Mouse (Mus musculus): ENCODE results near the gene Pawr.

Gene Pawr

DNA sequence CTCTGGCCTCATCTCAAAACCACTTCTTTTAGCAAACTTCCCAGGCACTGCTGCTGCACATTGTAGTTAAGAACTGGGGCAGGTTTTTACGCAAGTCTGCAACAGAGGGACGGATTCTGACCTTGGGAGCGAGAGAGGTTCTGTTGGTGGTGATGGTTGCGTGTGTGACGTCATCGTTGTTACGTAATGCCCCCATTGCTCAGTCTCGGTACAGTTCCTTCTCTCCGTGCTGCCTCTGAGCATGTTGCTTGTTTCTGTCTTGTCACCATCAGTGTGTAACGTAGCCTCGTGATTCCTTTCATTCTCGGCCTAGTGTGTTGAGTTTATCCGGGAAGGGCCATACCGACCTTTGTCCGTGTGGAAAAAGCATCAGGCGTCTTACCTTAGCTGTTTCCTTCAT lies 28.1 kb downstream of the Pawr start:
- no peak for DNase-seq

DNA sequence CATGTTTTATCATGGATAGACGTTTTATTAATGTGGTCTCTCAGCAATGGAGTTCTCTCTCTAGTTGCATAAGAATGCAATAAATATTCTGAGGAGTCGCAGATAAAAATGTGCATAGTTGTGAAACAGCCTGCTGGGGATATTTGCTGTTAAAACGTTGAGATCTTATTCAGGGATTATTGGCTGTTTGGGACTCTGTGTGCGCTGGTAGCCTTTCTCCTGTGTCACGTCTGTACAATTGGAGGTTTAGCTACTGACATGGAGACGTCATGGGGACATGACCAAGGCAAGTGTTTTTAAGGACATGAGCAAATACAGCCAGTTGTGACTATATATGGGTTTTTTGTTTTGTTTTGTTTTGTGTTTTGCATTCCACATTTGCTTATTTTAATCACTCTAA lies 28.9 kb downstream of the Pawr start:
- DNase-seq = no peak

DNA sequence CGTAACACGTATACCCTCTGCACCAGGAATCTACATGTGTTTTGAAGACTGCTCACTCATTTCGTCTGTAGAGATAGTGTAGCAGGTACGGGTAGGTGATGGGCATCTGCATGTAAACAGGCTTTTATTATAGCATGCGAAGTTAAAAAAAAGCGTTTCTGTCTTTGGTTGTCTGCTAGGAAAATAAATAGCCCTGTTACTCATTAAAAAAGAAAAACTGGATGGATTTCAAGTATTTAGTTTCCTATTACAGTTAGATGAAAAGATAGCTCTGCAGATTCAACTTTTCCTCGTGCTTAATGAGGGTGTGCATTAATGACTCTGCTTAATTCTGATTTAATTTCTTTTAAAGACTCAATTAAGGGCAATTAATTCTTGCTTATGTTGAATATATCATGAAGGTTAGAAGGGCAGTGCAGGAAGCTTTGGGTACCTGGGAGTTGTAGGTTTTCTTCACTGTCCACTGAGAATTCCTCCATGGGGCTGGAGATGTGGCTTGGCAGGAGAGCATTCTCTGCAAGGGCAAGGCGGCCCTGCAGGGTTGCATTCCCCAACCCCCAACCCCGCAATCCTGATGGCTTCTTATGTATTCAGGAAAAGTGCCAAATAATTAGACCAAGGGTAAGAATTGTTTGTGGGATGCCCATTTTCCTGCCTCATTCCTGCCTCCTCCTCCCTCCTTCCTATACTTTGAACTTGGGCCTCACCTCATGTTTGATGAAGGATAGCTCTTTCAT lies 29.7 kb downstream of the Pawr start:
- DNase-seq = peak; percentile 34

DNA sequence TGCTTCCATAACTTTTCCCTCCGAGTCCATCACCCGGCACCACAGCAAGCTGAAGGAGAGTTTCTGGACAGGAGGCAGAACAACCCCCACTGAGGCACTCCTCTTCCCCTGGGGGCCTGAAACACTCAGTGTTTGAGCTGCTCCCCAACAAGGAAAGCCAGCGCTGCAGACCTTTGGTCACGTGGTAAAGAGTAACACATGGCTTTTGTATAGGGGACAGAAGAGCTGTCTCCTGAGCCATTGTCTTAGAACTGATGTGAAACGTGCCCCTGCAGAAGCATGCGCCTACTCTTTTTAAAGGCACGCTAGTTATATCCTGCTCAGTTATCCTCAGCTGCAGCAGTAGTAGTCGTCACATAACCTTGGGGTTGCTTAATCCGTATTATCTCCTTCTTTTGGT lies 32.0 kb downstream of the Pawr start:
- no peak for DNase-seq

DNA sequence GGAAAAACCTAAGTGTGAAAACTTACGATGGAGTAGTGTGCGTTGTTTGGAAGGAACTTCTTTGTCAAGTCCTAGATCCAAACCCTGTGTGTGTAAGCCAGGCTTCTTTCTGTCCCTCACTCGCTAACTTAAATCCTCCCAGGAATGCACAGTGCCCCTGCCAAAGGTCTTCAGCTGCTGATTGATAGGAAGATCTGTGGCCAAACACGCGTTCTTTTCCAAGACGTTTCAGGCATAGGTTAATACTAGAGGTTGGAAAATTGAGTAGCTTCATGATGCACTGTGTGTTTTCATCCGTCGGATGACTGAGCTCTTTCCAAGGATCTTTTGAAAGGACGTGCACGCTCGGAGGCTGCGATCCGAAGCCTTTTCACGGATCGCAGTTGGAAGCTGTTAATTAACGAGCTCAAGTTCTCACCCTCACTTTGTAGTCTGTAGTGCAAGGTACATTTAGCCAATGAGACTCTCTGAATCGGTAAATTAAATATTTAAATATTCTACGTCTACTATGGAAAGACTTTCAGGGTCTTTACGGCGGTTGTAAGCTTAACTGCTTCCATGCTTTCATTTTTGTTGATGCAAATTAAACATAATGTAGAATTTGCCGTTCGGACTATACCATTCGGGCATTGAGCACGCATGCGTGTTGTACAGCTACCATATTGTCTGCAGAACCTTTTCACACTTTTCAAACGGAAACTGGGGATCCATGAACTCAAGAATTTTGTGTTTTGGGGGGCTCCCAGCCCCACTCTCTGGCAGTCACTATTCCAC lies 33.2 kb downstream of the Pawr start:
- DNase-seq = no peak

DNA sequence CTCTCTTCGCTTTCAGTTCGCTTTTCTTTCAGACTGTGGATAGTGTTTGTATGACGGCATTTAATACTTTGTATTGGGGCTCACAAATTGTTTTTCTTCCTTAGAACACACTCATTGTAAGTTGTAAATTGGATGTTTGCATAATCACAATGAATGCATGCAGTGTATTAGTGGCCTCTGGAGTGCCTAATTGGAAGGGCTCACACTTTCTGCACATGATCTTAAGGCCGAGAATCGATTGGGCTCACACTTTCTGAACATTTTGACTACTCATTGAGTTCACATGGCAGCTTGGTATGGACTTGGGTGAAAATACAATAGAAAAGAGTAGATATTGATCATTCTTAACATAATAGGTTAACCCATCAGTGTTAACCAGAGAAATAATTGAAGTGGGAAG lies 34.3 kb downstream of the Pawr start:
- DNase-seq = no peak

DNA sequence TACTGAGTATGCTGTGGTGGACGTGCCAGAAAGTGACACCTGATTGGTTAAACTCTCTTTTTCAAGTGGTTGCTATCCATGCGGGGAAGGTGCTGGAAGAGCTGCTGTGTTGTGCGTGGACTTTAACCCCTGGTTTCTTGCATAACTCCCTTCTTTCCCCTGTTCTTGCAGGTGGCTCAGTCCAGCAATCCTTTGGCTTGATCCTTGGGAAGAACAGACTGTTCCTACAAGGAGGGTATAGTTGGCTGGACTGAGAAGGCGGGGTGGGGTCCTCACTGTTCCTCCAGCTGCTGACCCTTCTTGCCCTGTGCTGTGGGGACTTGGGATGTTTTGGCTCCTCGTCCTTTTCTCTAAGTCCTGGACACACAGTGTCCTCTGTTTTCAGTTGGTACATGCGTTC lies 36.4 kb downstream of the Pawr start:
- peak; percentile 84 for DNase-seq

DNA sequence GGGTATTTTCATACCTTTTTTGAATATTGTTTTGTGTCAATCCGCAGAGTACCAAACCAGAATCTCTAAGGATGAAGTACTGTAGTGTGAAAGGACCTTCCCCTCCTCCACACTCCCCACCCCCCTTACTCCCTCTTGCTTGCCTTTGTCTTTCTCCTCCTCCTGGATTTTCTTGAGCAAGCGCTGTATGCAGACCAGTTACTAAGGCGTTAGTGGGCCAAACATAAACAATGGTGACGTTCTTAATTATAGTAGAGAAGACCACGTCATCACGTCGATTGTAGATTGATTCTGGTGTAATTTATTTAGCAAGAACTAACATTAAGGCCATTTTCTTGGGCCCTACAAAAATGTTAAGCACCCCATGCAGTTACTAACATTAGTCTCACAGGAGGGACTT lies 40.3 kb downstream of the Pawr start:
- no peak for DNase-seq

DNA sequence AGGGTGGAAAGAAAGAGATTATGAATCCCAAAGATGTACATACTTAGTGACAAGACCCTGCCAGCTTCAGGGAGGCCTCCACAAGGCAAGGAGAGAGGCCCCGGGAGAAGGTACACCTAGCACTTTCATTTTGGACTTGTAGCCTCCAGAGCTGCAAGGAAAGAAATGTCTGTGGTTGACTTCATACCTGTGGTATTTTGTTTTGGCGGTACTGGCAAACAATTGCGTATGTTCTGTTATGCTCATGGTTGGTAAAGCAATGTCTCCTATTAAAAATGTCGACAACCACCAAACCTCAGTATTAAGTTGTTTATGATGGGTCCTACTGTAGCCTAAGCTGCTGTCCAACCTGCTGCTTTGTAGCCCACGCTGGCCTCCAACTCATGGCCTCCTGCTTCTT lies 40.9 kb downstream of the Pawr start:
- no peak for DNase-seq

DNA sequence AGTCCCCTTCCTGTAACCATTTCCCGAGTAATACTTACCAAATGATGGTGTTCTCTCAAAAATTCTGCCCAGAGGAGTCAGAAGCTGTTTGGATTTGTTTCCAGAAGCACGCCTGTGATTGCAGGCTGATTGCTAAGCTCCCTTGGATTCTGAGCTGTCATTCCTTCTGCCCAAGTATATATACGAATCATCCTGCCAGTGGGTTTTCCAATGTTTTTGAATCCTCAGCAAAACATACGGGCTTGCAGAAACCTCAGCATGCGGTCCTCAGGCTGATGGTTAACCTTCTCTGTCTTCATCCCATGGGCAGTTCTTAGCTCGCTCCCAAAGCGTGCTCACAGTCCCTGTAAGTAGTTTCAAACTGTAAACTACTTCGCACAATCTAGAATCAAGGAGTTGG lies 43.9 kb downstream of the Pawr start:
- no peak for DNase-seq

DNA sequence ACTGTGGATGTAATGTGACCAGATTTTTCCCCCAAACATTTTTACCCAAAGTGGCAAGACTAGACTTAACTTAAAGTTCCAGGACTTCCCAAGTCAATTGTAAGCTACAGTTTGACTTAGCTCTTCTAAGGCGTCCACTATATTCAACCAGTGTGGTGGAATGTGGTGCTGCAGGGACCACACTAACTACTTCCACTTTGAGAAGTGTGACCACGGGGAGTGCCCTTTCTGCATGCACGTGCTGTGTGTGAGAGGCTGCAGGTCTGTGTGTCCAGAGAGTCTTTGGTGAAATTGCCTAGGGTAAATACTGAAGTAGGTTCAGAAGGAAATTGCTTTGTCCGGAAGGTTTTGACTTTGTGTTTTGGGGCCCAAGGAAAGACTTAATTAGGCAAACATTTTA lies 44.4 kb downstream of the Pawr start:
- no peak for DNase-seq

DNA sequence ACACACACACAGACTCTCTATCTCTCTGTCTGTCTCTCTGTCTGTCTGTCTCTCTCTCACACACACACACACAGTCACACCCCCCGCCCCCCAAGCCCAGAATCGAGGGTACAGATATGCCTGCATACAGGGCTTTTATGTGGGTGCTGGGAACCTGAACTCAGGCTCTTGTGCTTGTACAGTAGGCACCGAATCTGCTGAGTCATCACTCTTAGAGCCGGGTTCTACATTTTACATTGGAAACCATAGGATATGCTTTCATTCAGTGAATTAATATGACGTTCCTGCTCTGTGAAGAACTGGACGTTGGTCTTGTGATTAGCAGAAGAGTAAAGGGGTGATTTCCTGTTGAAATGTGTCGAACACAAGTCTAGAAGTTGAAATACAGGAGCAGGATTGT lies 45.4 kb downstream of the Pawr start:
- DNase-seq = no peak

DNA sequence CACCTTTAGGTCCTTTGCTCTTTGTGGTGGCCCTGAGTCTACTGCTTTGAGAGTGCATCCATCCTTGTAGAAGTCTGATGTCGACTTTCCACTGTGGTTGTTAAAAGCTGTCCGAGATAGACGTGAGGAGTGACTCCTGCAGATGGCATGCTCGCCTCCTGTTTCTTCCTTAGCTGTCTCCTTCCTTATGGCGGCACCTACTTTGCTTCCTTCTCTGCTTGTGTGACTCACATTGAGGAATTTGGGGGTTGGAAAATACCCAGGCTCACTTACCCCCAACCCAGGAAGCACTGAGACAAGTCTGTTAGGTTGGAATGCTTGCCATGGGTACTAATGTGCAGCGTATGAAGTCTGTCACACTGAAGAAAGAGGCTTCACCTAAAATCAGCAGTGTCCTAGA lies 46.1 kb downstream of the Pawr start:
- DNase-seq = no peak

DNA sequence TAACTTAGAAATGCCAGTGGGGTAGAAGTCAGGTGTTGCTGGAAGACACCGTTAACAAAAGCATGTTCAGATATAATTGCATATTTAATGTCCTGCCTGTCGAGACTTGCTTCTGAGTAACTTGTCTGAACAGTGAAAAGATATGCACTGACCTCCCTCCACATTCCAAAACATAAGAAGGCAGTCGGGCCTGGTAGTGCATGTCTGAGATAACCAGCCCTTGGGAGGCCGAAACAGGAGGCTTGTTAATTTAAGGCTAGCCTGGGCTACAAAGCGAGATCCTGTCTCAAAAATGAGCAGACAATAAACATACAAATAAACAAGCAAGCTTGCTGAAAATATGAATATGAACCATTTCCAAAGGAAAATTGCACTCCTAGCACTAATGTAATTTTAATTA lies 46.6 kb downstream of the Pawr start:
- DNase-seq = no peak

DNA sequence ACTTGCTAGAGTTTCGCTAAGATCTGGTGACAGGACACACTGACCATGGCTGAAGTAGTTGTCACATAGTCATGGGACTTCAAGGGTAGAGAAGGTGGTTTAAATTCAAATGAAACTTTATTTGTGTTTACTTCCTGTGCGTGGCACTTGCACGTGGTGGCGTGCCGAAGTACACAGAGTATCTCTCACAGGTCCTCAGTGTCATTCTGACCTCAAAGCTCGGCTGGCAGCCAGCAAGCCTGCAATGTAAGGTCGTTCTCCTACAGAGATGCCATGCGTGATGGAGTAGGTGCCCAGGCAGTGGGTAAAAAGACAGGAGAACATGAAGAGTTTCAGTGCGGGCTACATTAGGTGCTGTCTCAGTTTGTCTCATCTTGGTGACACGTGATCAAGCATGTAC lies 48.8 kb downstream of the Pawr start:
- DNase-seq = peak; percentile 40

DNA sequence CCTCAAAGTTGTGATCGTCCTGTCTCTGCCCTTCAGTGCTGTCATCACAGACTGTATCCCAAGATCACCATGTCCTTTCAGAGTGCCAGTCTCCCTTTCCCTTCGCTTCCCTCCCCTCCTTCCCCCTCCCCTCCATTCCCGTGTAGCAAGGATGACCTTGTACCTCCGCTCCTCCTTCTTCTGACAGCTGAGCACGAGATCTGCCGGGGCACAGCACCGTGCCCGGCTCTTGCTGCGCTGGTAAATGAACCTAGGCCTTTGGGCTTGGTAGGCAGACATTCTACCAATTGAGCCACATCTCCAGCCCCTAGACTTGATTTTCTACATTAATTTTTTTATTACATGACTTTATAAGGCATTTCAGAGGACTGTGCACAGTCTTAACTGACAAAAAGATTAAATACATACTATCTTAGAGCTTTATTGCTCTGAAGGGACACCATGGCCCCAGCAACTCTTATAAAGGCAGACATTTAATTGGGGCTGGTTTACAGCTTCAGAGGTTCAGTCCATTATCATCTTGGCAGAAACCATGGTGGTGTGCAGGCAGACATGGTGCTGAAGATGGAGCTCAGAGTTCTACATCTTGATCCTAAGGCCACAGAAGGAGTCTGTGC lies 52.3 kb downstream of the Pawr start:
- DNase-seq = no peak

DNA sequence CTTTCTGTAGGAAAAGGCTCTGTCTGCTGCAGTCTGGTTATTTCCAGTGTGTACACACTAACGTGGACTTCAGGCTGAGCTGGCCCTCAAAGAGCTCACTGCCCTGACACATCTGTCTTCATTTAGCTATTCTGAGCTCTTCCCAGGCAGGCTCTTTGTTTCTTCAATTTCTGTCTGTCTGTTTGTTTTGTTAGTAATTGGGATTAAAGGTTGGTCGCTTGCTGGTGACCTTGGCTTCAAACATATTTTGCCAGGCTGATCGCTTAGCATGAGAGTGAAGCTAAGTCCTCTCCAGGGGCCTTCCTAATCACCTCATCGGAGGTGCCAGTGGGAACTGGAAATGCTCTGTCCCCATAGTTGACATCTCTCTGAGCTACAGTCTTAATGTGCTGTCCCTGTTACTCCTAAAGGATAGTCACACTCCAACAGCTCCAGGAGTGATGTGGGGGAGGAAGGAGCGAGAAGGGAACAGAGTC lies 53.6 kb downstream of the Pawr start:
- no peak for DNase-seq

DNA sequence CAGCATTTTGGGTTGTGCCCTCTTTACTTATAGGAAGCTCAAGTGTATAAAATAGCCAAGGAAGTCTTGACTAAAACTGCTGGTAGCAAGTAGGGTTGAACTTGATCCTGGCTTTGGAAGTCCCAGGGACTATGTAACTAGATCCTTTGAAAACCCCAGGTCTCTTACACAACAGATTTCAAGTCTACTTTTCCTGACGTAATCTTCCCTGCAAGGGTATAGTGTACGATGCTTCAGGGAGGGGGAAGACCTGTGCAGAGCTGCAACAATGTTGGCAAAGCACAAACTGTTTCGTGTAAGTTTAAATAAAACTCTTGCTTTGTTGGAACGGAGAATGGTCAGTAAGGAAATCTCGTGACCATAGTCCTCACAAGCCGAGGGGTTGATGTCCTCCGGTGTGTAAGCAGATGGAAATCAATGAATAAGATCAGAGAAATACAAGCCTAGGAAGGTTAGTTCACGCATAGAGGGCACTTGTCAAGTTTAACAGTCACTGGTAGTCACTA lies 56.5 kb downstream of the Pawr start:
- no peak for DNase-seq

DNA sequence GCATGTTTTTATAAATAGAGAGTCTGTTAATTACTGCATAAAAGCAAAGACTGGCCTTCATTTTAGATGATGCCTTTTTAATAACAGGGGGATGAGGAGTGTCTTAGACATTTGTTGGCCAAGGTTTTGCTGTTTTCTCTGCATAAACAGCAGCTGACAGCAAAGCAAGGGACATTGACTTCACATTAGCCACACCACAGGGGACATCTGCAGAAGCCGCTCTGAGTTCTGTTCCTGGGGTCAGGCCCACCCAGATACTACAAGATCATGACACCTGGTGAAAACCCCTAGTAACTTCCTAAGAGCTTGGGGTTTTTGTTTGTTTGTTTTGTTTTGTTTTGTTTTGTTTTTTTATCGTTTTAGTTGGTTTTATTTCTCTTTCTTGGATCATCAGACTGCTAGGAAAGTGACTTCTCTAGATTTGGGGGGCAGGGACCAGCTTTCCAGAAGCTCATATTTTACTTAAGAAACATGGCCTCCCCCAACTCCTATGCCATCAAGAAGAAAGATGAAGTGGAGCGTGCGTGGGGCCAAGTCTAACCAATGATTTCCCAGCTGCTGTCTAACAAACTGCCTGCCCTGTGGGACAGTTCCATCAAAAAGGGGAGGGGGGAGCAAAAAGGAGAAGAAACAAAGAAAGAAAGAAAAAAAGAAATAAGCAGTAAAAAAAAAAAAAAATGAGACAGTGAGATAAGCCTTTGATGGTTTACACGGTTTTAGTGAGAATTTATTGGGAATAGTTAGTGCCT lies 57.4 kb downstream of the Pawr start:
- no peak for DNase-seq

DNA sequence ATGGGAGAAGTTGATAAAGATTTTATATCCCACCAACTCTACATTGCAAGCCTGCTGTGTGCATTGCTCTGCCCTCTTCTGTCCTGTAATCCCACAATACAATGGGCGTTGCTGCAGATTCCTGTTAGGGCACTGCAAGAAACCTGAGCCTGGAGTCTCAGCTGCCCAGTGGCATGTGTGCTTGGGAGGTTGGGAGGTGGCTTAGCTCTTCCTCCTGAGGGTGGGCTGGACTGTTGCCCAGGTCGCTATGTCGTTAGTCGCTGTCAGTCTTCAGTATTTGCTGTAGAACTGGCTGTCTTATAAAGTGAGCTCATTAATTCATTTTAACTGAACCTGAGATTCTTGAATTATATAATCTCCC lies 58.0 kb downstream of the Pawr start:
- no peak for DNase-seq

DNA sequence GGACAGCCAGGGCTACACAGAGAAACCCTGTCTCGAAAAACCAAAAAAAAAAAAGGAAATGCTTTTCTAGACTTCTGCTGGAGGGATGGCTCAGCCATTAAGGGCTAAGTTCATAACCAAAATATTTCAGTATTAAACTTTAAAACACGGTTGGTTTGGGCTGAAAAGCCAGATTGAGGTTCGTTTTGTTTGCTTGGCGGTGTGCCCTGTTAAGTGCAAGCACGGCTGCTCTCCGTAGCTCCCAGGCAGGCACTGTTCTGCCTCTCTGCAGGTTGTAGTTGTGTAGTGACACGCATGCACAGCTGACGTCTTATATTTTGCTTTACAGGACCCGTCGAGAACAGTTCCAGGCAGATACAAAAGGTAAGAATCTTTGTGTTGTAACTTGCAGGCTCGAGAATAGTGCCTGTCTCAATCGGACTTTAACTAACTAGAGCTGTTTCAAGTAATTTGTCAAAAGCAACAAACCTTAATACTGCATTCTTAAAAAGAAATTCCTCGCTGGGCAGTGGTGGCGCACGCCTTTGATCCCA lies 59.5 kb downstream of the Pawr start:
- no peak for DNase-seq

DNA sequence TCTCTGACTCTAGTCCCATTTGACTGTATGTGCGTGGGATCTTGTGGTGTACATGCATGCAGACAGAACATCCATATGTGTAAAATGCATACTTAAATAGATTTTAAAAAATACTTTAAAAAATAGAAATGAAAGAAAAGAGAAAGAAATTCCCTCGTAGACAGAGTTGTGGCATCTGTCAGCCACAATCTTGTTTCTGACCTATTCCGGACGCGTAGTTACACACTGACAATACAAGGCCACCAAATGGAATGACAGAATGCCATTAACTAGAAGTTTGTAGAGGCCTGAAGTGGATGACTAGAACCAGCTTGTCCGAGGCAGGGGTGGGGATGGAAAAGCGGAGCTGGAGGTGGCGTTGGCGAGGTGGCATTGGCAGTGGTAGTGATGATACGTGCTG lies 60.2 kb downstream of the Pawr start:
- DNase-seq = no peak

DNA sequence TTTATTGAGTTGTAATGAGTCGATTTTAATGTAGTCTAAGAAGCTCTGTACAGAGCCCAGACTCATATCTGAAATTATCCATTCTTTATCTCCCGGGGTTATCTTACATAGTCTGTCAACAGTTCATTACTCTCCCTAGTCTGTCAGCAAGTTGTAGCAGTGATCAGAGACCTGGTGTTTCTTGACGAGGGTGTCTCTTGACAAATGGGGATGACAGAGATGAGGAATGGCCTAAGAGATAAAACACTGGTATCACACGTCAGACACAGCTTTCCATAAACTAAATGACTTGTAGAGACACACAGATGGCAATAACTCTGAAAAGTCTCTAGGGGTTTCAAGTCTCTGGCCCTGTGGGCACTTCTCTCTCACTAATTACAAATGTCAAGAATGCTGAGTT lies 62.4 kb downstream of the Pawr start:
- DNase-seq = no peak

All from kidney, adult 11 months (tissue).